Mouse (Mus musculus): ENCODE results near the gene Stk35. TPM values are rescaled to one million over a fixed set of nuclear protein-coding genes. Genes with fewer than 3 reads are reported as not detected.
A peak's percentile ranks its signal among the peaks of the same experiment; 100 is the strongest.

Stk35 gene
- total and polyA plus RNA-seq, 3 experiments, result 10.4 to 22.9 (median 10.9) TPM

DNA sequence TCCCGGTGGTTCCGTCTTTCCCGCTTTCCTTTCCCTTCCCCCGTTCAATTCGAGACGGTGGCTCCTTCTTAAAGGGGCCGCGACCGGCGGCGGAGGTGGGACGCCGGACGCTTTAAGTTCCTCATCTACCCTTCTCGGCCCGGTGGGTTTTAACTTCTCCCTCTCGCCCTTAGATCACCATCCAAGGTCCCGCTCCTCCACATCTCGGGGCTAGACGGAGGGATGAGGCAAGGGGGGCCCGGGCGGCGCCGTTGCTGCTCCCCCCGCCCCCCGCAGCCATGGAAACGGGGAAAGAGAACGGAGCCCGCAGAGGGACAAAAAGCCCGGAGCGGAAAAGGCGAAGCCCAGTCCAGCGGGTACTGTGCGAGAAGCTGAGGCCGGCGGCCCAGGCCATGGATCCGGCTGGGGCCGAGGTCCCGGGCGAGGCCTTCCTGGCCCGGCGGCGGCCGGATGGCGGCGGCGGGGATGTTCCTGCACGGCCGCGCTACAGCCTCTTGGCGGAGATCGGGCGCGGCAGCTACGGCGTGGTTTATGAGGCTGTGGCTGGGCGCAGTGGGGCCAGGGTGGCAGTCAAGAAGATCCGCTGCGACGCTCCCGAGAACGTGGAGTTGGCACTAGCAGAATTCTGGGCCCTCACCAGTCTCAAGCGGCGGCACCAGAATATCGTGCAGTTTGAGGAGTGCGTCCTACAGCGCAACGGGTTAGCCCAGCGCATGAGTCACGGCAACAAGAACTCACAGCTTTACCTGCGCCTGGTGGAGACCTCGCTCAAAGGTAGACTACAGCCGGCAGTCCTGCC lies 1.1 kb downstream of the Stk35 start:
- DNase-seq (ENCODE audit: low spot score) (peak; percentile 59), ATAC-seq (ENCODE audit: extremely low read depth, insufficient number of reproducible peaks, low FRiP score, poor library complexity, severe bottlenecking) (peak; percentile 51)
- Histone ChIP-seq H3K36me3 (replicated peaks) (peaks cover 46% of the 10 kb centered on the region), H3K9me3 (replicated peaks) (no peaks in the 10 kb centered on the region), H3K4me1 (ENCODE audit: insufficient read depth, low read depth, low read length) (peaks cover 38% of the 10 kb centered on the region), H3K27me3 (ENCODE audit: insufficient read depth, low read length) (no peaks in the 10 kb centered on the region), H3K4me3 (ENCODE audit: low read depth, low read length) (peak overlapping the region; percentile 88)
- no peak for TF ChIP-seq GATA2 (IDR thresholded peaks at IDR 0.05; ENCODE audit: borderline replicate concordance, low read depth, low read length)
- no peak for TF ChIP-seq POLR2AphosphoS5 (IDR thresholded peaks at IDR 0.05; ENCODE audit: insufficient replicate concordance, low read depth, low read length)
- no peak for TF ChIP-seq GATA1 (IDR thresholded peaks at IDR 0.05; ENCODE audit: borderline replicate concordance, low read length)
- TF ChIP-seq TAL1 (conservative IDR thresholded peaks at IDR 0.05; ENCODE audit: low read depth, low read length), result no peak
- no peak for TF ChIP-seq CTCF (IDR thresholded peaks at IDR 0.05; ENCODE audit: low read depth, low read length)

DNA sequence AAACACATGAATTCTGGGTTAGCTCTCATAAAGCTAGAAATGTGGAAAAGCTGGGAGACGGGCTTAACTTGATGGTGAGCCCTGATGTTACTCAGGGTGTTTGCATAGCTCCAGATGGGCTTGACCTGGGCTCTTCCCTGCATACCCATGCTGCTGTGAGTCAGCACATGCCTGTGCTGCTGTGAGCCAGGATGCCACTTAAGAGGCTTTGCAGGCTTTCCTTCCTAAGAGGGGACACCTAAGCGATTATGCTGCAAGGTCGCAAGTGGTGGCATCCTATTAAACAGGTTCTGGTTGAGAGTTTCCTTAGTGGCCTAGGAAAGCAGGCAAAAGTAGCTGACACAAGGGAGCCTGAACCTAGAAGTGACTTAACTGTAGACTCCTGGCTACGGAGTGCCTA lies 5.2 kb downstream of the Stk35 start:
- Histone ChIP-seq H3K4me3 (ENCODE audit: low read depth, low read length) (no peak overlapping the region), H3K4me1 (ENCODE audit: insufficient read depth, low read depth, low read length) (peaks cover 35% of the 10 kb centered on the region), H3K36me3 (replicated peaks) (peaks cover 81% of the 10 kb centered on the region), H3K27me3 (ENCODE audit: insufficient read depth, low read length) (no peaks in the 10 kb centered on the region), H3K9me3 (replicated peaks) (no peaks in the 10 kb centered on the region)
- TF ChIP-seq GATA2 (IDR thresholded peaks at IDR 0.05; ENCODE audit: borderline replicate concordance, low read depth, low read length) (no peak), CTCF (IDR thresholded peaks at IDR 0.05; ENCODE audit: low read depth, low read length) (no peak), GATA1 (IDR thresholded peaks at IDR 0.05; ENCODE audit: borderline replicate concordance, low read length) (no peak)
- no peak for ATAC-seq (ENCODE audit: extremely low read depth, insufficient number of reproducible peaks, low FRiP score, poor library complexity, severe bottlenecking)
- no peak for DNase-seq (ENCODE audit: low spot score)

DNA sequence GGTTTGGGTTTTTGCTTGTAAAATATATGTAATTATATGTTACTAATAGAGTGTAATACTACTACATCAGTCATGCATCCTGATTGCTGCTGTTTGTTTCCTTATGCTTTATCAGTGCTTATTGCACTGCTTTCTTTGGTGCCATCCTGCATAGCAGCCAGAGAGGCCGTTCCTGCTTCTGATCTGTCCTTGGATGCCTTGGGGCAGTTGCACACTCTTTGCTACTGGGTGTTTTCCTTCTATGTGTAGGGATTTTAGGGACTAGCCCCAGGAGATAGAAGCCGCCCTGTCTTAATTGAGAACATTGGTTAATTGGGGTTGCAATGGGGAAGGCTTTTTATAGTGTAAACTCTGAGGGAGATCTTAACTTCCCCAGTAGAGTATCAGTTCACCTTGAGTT lies 6.2 kb downstream of the Stk35 start:
- no peaks in the 10 kb centered on the region for H3K27me3 ChIP-seq (ENCODE audit: insufficient read depth, low read length)
- H3K9me3 ChIP-seq (replicated peaks), result no peaks in the 10 kb centered on the region
- peaks cover 37% of the 10 kb centered on the region for H3K4me1 ChIP-seq (ENCODE audit: insufficient read depth, low read depth, low read length)
- H3K36me3 ChIP-seq (replicated peaks), result peaks cover 91% of the 10 kb centered on the region
- ATAC-seq (ENCODE audit: extremely low read depth, insufficient number of reproducible peaks, low FRiP score, poor library complexity, severe bottlenecking) (no peak), DNase-seq (ENCODE audit: low spot score) (no peak)
- TF ChIP-seq GATA2 (IDR thresholded peaks at IDR 0.05; ENCODE audit: borderline replicate concordance, low read depth, low read length), result no peak
- no peak for TF ChIP-seq CTCF (IDR thresholded peaks at IDR 0.05; ENCODE audit: low read depth, low read length)
- TF ChIP-seq TAL1 (conservative IDR thresholded peaks at IDR 0.05; ENCODE audit: low read depth, low read length), result no peak
- TF ChIP-seq GATA1 (IDR thresholded peaks at IDR 0.05; ENCODE audit: borderline replicate concordance, low read length), result no peak
- TF ChIP-seq POLR2AphosphoS5 (IDR thresholded peaks at IDR 0.05; ENCODE audit: insufficient replicate concordance, low read depth, low read length), result no peak
- H3K4me3 ChIP-seq (ENCODE audit: low read depth, low read length), result no peak overlapping the region

DNA sequence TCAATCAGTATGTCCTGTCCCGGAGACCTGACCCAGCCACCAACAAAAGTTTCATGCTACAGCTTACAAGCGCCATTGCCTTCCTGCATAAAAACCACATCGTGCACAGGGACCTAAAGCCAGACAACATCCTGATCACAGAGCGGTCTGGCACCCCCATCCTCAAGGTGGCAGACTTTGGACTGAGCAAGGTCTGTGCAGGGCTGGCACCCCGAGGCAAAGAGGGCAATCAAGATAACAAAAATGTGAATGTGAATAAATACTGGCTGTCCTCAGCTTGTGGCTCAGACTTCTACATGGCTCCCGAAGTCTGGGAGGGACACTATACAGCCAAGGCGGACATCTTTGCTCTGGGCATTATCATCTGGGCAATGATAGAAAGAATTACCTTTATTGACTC lies 10.2 kb downstream of the Stk35 start:
- H3K36me3 ChIP-seq (replicated peaks), result peaks cover 89% of the 10 kb centered on the region
- ATAC-seq (ENCODE audit: extremely low read depth, insufficient number of reproducible peaks, low FRiP score, poor library complexity, severe bottlenecking), result no peak
- H3K27me3 ChIP-seq (ENCODE audit: insufficient read depth, low read length), result no peaks in the 10 kb centered on the region
- TF ChIP-seq CTCF (IDR thresholded peaks at IDR 0.05; ENCODE audit: low read depth, low read length), result no peak
- TF ChIP-seq TAL1 (conservative IDR thresholded peaks at IDR 0.05; ENCODE audit: low read depth, low read length), result no peak
- no peak for TF ChIP-seq GATA1 (IDR thresholded peaks at IDR 0.05; ENCODE audit: borderline replicate concordance, low read length)
- no peak for TF ChIP-seq GATA2 (IDR thresholded peaks at IDR 0.05; ENCODE audit: borderline replicate concordance, low read depth, low read length)
- H3K4me1 ChIP-seq (ENCODE audit: insufficient read depth, low read depth, low read length), result peaks cover 15% of the 10 kb centered on the region
- no peaks in the 10 kb centered on the region for H3K9me3 ChIP-seq (replicated peaks)
- no peak for DNase-seq (ENCODE audit: low spot score)
- no peak overlapping the region for H3K4me3 ChIP-seq (ENCODE audit: low read depth, low read length)

DNA sequence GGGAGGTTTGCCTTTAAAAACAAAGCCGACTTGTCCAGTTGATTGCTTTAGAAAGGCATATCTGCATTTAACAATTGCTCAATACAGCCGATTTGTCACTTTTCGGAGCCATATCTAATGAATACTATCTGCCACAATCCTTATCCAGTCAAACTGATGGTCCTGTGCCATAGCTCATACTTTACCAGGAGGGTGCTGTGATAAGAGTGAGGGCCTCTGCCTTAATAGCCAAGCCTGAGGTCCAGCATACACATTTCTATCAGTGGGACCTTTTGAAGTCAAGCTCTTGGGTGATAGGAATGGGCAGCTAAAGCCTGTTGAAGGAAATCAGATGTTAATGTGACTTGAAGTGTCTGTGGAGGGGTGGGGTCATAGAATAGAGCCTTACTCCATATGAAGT lies 13.7 kb downstream of the Stk35 start:
- no peak overlapping the region for H3K4me3 ChIP-seq (ENCODE audit: low read depth, low read length)

DNA sequence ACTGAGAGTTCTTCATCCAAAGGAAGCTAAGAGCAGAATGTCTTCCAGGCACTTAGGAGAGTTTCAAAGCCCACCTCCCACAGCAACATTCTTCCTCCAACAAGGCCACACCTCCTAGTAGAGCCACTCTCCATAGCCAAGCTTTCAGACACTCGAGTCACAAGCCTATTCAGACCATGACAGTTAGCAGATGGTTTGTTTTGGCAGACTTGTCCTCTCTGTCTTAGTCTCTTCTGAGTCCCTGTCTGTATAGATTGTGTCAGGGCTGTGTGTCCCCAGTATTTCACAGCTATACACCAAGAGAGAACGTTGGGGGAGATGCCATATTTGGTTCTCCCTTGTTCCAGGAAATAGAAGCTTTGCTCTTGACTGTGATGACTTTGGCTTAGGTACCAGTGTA lies 14.8 kb downstream of the Stk35 start:
- Histone ChIP-seq H3K36me3 (replicated peaks) (peaks cover 94% of the 10 kb centered on the region), H3K4me3 (ENCODE audit: low read depth, low read length) (no peak overlapping the region), H3K27me3 (ENCODE audit: insufficient read depth, low read length) (no peaks in the 10 kb centered on the region), H3K4me1 (ENCODE audit: insufficient read depth, low read depth, low read length) (peaks cover 26% of the 10 kb centered on the region), H3K9me3 (replicated peaks) (no peaks in the 10 kb centered on the region)
- ATAC-seq (ENCODE audit: extremely low read depth, insufficient number of reproducible peaks, low FRiP score, poor library complexity, severe bottlenecking), result no peak
- no peak for TF ChIP-seq GATA1 (IDR thresholded peaks at IDR 0.05; ENCODE audit: borderline replicate concordance, low read length)
- TF ChIP-seq GATA2 (IDR thresholded peaks at IDR 0.05; ENCODE audit: borderline replicate concordance, low read depth, low read length), result no peak
- no peak for TF ChIP-seq POLR2AphosphoS5 (IDR thresholded peaks at IDR 0.05; ENCODE audit: insufficient replicate concordance, low read depth, low read length)
- no peak for TF ChIP-seq TAL1 (conservative IDR thresholded peaks at IDR 0.05; ENCODE audit: low read depth, low read length)
- no peak for TF ChIP-seq CTCF (IDR thresholded peaks at IDR 0.05; ENCODE audit: low read depth, low read length)
- no peak for DNase-seq (ENCODE audit: low spot score)

More for the DNA sequence above, 13.7 kb downstream of the Stk35 start:
- H3K4me1 ChIP-seq (ENCODE audit: insufficient read depth, low read depth, low read length), result peaks cover 23% of the 10 kb centered on the region
- no peak for ATAC-seq (ENCODE audit: extremely low read depth, insufficient number of reproducible peaks, low FRiP score, poor library complexity, severe bottlenecking)
- peaks cover 93% of the 10 kb centered on the region for H3K36me3 ChIP-seq (replicated peaks)
- no peaks in the 10 kb centered on the region for H3K9me3 ChIP-seq (replicated peaks)
- H3K27me3 ChIP-seq (ENCODE audit: insufficient read depth, low read length), result no peaks in the 10 kb centered on the region
- no peak for TF ChIP-seq TAL1 (conservative IDR thresholded peaks at IDR 0.05; ENCODE audit: low read depth, low read length)
- no peak for TF ChIP-seq POLR2AphosphoS5 (IDR thresholded peaks at IDR 0.05; ENCODE audit: insufficient replicate concordance, low read depth, low read length)
- no peak for DNase-seq (ENCODE audit: low spot score)

Measured in G1E (cell line).